Mouse (Mus musculus) midbrain, embryonic 16.5 days (tissue): ENCODE measurements at regions not wholly inside any gene's neighbourhood (a gene's known extent, or its start where the extent isn't known, plus 50 kb on each side); places are given as distances from the start of the nearest gene placed in this dataset.

Source experiments
- ATAC-seq: fragments of 200-750 bp; cut with Nextera tagmentation; 2 replicates; pipeline ENCODE4 v1.8.0; 2017; ENCODE audit warnings: moderate TSS enrichment
- H3K27ac ChIP-seq: fragments of 300-500 bp; sonication (generic); 2 replicates; pipeline ENCODE4 v1.5.1; 2014; ENCODE audit warnings: mild to moderate bottlenecking, low read length, mixed read lengths
- H3K27me3 ChIP-seq: fragments of 300-500 bp; sonication (generic); 2 replicates; pipeline ENCODE4 v1.6.1; 2014; ENCODE audit warnings: low read depth, low read length, mixed read lengths; ENCODE audit not compliant: control insufficient read depth, insufficient read depth
- H3K36me3 ChIP-seq: fragments of 300-500 bp; sonication (generic); 2 replicates; pipeline ENCODE4 v1.6.1; 2014; ENCODE audit warnings: mild to moderate bottlenecking, low read length, moderate library complexity, mixed read lengths; ENCODE audit not compliant: control insufficient read depth, insufficient read depth
- H3K4me1 ChIP-seq: fragments of 300-500 bp; sonication (generic); 2 replicates; pipeline ENCODE4 v1.6.1; 2014; ENCODE audit warnings: mild to moderate bottlenecking, low read length, mixed read lengths; ENCODE audit not compliant: control insufficient read depth, insufficient read depth
- H3K4me2 ChIP-seq: fragments of 300-500 bp; sonication (generic); 2 replicates; pipeline ENCODE4 v1.6.1; 2014; ENCODE audit warnings: mild to moderate bottlenecking, low read length, mixed read lengths
- H3K4me3 ChIP-seq: fragments of 300-500 bp; sonication (generic); 2 replicates; pipeline ENCODE4 v1.5.1; 2014; ENCODE audit warnings: low read depth, mild to moderate bottlenecking, low read length, moderate library complexity, mixed read lengths
- H3K9ac ChIP-seq: fragments of 300-500 bp; sonication (generic); 2 replicates; pipeline ENCODE4 v1.6.1; 2014; ENCODE audit warnings: low read depth, low read length, mixed read lengths
- H3K9me3 ChIP-seq: fragments of 300-500 bp; sonication (generic); replicated peaks from 2 replicates; pipeline ENCODE4 v1.6.1; 2014; ENCODE audit warnings: mild to moderate bottlenecking, low read length, mixed read lengths; ENCODE audit not compliant: control insufficient read depth, poor library complexity, severe bottlenecking
- WGBS: fragments of 180-500 bp; shearing (Covaris S2); extraction: QIAGEN DNeasy Blood & Tissue Kit; methylation state at CpG from one replicate; pipeline ENCODE4 v1.1.7; 2014; 5-methylcytosine and 5-hydroxymethylcytosine counted together

GRCm38 (mm10) chr3:39211670-39212069, 324.9 kb downstream of the Fat4 start:
- Histone ChIP-seq H3K9me3 (no peaks in the 10 kb centered on the region; the same call in 1 of the 2 replicates), H3K27me3 (no peaks in the 10 kb centered on the region), H3K4me3 (no peak overlapping the region), H3K4me1 (no peaks in the 10 kb centered on the region), H3K4me2 (no peak overlapping the region), H3K9ac (no peak overlapping the region), H3K36me3 (no peaks in the 10 kb centered on the region), H3K27ac (no peak overlapping the region)
- no peak for ATAC-seq
- WGBS: 71% methylated on average over 5 of the region's 5 CpGs

DNA sequence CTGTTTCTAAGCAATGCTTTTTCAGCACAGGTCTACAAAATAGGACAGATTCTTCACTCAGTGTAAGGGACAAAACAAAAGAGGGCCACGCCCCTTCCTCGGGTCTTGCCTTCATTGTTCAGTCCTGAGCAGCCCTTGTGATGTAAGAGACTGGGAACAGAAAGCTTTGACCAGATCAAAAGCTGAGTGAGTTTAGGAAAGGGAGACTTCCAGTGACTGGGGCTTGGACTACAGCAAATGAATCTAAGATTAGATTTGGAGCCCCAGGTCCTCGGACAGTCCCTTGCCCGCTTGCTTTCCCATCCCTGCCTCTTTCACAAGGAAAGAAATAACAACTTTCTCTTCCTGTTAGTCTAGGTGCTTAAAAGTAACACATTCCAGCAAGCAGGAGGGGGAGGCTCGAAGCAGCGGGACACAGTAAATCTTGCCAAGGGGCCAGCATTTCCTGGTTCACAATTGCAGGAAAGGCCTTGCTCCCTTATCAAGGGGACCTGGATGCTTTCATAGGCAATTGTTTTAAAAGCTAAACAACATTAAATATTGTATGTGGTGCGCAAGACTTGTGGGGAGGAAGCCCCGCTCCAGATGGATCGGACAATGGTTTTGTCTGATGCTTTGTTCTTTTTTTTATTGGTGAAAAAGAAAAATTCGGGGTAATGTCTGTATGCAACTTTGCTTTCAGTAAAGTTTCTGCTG, 333.4 kb downstream of the Fat4 start:
- no peak overlapping the region for H3K27ac ChIP-seq
- peak overlapping the region; percentile 2; the same call in 1 of the 2 replicates for H3K4me2 ChIP-seq
- ATAC-seq: peak; percentile 72
- no peaks in the 10 kb centered on the region for H3K27me3 ChIP-seq
- H3K4me1 ChIP-seq: no peaks in the 10 kb centered on the region; the same call in 1 of the 2 replicates
- 16% methylated on average over 10 of the region's 10 CpGs for WGBS
- H3K9ac ChIP-seq: no peak overlapping the region
- no peak overlapping the region for H3K4me3 ChIP-seq
- H3K9me3 ChIP-seq: no peaks in the 10 kb centered on the region
- no peaks in the 10 kb centered on the region for H3K36me3 ChIP-seq

GRCm38 (mm10) chr3:39220707-39221034, 333.9 kb downstream of the Fat4 start:
- WGBS: 23% methylated on average over 2 of the region's 2 CpGs
- no peaks in the 10 kb centered on the region for H3K27me3 ChIP-seq
- no peak for ATAC-seq

GRCm38 (mm10) chr3:39222059-39222458, 335.3 kb downstream of the Fat4 start:
- H3K27me3 ChIP-seq: no peaks in the 10 kb centered on the region
- H3K4me2 ChIP-seq: no peak overlapping the region
- no peaks in the 10 kb centered on the region; the same call in 1 of the 2 replicates for H3K4me1 ChIP-seq
- no peak overlapping the region for H3K4me3 ChIP-seq
- 91% methylated on average over 4 of the region's 4 CpGs for WGBS
- H3K27ac ChIP-seq: no peak overlapping the region
- H3K9me3 ChIP-seq: no peaks in the 10 kb centered on the region
- no peaks in the 10 kb centered on the region for H3K36me3 ChIP-seq
- H3K9ac ChIP-seq: no peak overlapping the region
- ATAC-seq: no peak

More at GRCm38 (mm10) chr3:39220707-39221034, 333.9 kb downstream of the Fat4 start:
- no peak overlapping the region for H3K4me3 ChIP-seq
- H3K27ac ChIP-seq: no peak overlapping the region
- H3K4me1 ChIP-seq: no peaks in the 10 kb centered on the region; the same call in 1 of the 2 replicates
- H3K36me3 ChIP-seq: no peaks in the 10 kb centered on the region
- H3K9ac ChIP-seq: no peak overlapping the region
- H3K9me3 ChIP-seq: no peaks in the 10 kb centered on the region
- H3K4me2 ChIP-seq: no peak overlapping the region

- Histone ChIP-seq H3K4me2 (no peak overlapping the region), H3K4me1 (no peaks in the 10 kb centered on the region), H3K4me3 (no peak overlapping the region), H3K9me3 (no peaks in the 10 kb centered on the region), H3K27me3 (no peaks in the 10 kb centered on the region), H3K27ac (no peak overlapping the region), H3K9ac (no peak overlapping the region), H3K36me3 (no peaks in the 10 kb centered on the region)
- WGBS: 75% methylated on average over 2 of the region's 2 CpGs
- no peak for ATAC-seq
These were observed 348.2 kb downstream of the Fat4 start for GRCm38 (mm10) chr3:39234921-39235320.

- no peak overlapping the region for H3K4me2 ChIP-seq
- no peaks in the 10 kb centered on the region for H3K36me3 ChIP-seq
- H3K27me3 ChIP-seq: no peaks in the 10 kb centered on the region
- H3K4me1 ChIP-seq: peaks cover 3% of the 10 kb centered on the region; the same call in 1 of the 2 replicates
- ATAC-seq: no peak
- no peak overlapping the region for H3K27ac ChIP-seq
- H3K4me3 ChIP-seq: no peak overlapping the region
- H3K9ac ChIP-seq: no peak overlapping the region
- H3K9me3 ChIP-seq: no peaks in the 10 kb centered on the region
- WGBS: 84% methylated on average over 4 of the region's 4 CpGs
These were observed 362.0 kb downstream of the Fat4 start for GRCm38 (mm10) chr3:39248712-39249111.

DNA sequence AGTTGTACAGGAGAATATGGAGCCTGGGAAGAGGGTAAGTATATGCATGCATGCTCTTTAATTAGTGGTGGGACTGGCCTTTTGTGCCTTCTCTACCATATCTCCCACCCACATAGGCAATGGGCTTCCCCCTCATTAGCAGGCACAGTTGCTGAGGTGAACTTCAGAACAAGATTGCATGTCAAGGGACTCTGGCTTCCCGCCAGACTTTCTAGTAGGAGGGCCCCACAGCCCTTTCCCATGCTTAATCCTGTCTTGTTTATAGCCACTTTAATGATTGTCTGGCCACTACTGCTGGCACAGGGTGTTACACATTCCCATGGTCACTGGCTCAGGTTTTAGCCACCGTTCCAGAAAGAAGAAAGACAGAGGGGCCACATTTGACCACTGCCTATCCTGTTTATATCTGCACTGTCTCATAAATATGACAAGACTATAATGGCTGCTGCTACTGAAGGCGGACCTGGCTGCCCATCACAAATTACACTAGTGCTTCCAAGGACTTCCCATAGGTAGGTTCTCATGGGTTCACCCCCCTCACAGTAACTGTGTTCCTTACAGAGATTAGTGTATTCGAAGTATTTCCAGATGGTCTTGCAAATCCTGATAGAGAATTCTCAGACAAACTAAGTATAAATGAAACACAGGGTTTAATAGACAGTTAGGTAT, 362.6 kb downstream of the Fat4 start:
- H3K36me3 ChIP-seq: no peaks in the 10 kb centered on the region
- no peaks in the 10 kb centered on the region for H3K9me3 ChIP-seq
- H3K4me1 ChIP-seq: peaks cover 3% of the 10 kb centered on the region; the same call in 1 of the 2 replicates
- no peak overlapping the region for H3K9ac ChIP-seq
- WGBS: 62% methylated on average over 4 of the region's 4 CpGs
- no peak overlapping the region for H3K4me2 ChIP-seq
- no peaks in the 10 kb centered on the region for H3K27me3 ChIP-seq
- 0 out of 2 replicates have a peak, but pooled peaks have one; percentile 14 for ATAC-seq
- no peak overlapping the region for H3K4me3 ChIP-seq
- no peak overlapping the region for H3K27ac ChIP-seq

DNA sequence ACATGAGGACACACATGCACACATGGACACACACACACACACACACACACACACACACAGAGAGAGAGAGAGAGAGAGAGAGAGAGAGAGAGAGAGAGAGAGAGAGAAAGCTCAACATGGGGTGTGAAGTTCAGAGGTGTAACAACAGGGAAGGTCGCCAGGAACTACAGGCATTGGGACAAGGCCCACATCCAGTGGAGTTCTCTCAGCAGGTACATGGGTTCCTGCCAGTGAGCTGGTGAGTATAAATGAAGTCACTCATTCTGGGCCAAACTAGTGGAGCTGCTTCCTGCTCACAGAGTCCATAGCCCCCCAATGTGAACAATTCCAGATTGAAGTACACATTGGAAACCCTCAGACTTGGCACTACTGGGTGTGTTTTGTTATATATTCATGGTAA, 366.3 kb downstream of the Fat4 start:
- Histone ChIP-seq H3K4me1 (peaks cover 3% of the 10 kb centered on the region; the same call in 1 of the 2 replicates), H3K4me2 (no peak overlapping the region), H3K9me3 (no peaks in the 10 kb centered on the region), H3K4me3 (no peak overlapping the region), H3K36me3 (no peaks in the 10 kb centered on the region), H3K27ac (no peak overlapping the region), H3K9ac (no peak overlapping the region), H3K27me3 (no peaks in the 10 kb centered on the region)
- WGBS: 82% methylated on average over 1 of the region's 1 CpGs
- ATAC-seq: no peak

GRCm38 (mm10) chr3:39264671-39265430, 378.1 kb downstream of the Fat4 start:
- no peak for ATAC-seq
- Histone ChIP-seq H3K36me3 (no peaks in the 10 kb centered on the region), H3K4me3 (no peak overlapping the region), H3K4me2 (no peak overlapping the region), H3K4me1 (no peaks in the 10 kb centered on the region), H3K9me3 (no peaks in the 10 kb centered on the region), H3K27me3 (no peaks in the 10 kb centered on the region), H3K27ac (no peak overlapping the region), H3K9ac (no peak overlapping the region)
- 88% methylated on average over 2 of the region's 2 CpGs for WGBS
